Mouse (Mus musculus): ENCODE data around the gene Lrrn2.

Lrrn2 gene

GRCm38 (mm10) chr1:132880161-132881005 lies at the start of gene Lrrn2:
Gene Lrrn2, plus strand, starts transcription at chr1:132880273.
- DNase-seq = peak; percentile 84 to 87

- DNase-seq = no peak
Measured at GRCm38 (mm10) chr1:132831963-132832362, 48.1 kb upstream of the Lrrn2 start.

DNA sequence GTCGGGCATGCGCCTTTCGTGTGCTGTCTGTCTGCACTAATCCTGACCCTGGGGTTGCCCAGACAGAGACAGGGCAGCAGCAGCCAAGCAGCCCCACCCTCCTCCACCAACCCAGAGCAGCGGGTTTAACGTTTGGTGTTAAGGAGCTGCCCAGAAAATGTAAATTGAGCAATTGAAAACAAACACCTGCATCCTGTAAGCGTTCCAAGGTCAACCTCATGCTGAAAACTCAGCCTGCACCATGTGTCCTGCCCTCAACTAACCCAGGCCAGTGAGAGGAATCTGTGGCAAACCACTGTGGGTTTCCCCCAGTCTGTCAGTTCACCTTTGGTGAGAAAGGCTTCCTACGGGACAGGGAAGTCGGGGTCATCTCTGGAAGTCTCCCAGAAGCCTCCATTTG lies 46.0 kb upstream of the Lrrn2 start:
- DNase-seq = no peak

GRCm38 (mm10) chr1:132836895-132837294 lies 43.2 kb upstream of the Lrrn2 start:
- DNase-seq = no peak

GRCm38 (mm10) chr1:132837691-132838090 lies 42.4 kb upstream of the Lrrn2 start:
- no peak for DNase-seq

GRCm38 (mm10) chr1:132838371-132838770 lies 41.7 kb upstream of the Lrrn2 start:
- no peak for DNase-seq

GRCm38 (mm10) chr1:132843612-132844011 lies 36.5 kb upstream of the Lrrn2 start:
- DNase-seq = peak in 1 of 2 experiments; percentile 18

DNA sequence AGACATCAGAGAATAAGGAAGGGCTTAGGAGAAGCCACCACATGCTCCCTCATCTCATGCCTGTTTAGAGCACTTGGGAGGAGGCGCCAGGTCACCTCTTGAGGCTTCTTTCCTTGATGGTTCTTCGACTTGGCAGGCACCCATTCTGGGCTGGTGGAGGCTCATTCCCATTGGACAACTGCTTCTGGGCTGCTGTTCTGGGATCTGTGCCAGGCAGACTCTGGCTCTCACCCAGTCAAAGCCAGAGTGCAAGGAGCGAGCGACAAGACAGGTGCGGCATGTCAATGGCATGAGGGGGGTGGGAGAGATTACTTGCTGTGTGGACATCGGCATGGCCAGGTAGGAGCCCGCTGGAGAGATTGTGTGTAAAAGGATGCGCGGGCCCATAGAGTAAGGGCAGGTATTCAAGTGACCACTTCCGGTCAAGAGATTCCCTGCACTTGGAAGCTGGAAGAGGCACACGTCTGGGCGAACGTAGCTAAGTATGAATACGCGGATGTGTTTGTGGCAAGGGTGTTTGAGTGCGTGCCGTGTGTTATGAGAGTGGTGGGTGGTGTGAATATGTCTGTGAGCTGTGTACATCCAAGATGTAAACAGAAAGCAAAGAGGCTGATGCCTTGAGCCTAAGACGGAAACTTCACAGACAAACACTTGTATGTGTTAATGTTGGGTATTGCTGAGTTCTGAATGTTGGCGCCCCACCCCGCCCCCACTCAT lies 35.8 kb upstream of the Lrrn2 start:
- peak in 1 of 2 experiments; percentile 34 for DNase-seq

DNA sequence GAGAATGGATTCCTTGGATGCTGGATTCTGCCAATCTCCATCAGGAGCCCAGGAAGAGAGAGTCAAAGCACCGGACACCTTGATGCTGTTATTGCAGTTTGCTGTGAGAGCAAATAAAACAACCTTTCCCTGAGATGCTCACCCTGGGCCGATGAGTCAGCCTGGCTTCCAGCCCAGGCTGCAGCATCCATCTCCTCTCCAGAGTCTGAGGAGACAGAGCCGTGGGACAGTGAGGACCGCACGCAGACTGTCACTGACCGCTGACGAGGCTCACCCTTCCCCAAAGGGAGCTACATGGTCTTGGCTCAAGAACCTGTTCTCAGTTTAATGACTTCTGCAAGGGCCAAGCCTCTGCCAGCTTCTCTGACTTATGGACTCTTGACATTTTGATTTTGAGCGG lies 34.3 kb upstream of the Lrrn2 start:
- DNase-seq = peak; percentile 74 to 85

- DNase-seq = no peak
Measured at GRCm38 (mm10) chr1:132850809-132851208, 29.3 kb upstream of the Lrrn2 start.

- DNase-seq = no peak
Measured at GRCm38 (mm10) chr1:132851296-132851695, 28.8 kb upstream of the Lrrn2 start.

DNA sequence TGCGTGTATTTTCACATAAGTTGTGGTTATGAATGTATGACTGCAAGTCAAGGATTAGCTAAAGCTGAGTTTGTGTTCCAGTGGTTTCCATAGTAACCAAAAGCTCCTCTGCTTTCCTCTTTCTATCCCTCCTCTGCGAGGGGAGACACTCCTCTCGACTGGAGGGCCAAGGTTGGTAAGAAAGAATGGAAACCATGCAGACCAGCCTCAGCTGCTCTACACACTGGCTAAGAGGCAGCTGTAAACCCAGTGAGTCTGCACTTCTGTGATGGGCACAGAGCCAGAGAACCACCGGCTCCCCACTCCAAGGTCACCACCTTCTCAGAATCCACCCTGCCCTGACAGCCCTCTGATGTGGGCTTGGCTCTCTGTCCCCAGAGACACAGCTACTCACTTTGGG lies 28.3 kb upstream of the Lrrn2 start:
- DNase-seq = no peak

DNA sequence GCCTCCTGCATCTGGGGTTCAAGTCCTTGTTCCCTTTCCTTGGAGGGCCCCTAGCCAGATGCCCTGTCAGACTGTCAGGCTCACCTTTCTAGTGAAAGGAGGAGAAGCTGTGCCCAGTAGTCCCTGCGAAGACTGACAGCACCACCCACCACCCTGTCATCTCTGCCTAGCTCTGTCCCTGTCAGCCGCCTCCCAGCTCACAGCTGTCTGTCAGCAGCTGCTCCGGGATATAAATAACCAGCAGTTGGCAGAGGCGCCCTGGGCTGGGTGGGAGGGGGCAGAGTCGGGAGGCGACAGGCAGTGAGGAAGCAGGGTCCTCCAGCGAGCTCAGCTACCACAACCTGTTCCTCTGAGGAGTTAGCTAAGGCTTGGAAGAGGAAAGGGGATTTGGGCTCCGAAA lies 26.8 kb upstream of the Lrrn2 start:
- no peak for DNase-seq

DNA sequence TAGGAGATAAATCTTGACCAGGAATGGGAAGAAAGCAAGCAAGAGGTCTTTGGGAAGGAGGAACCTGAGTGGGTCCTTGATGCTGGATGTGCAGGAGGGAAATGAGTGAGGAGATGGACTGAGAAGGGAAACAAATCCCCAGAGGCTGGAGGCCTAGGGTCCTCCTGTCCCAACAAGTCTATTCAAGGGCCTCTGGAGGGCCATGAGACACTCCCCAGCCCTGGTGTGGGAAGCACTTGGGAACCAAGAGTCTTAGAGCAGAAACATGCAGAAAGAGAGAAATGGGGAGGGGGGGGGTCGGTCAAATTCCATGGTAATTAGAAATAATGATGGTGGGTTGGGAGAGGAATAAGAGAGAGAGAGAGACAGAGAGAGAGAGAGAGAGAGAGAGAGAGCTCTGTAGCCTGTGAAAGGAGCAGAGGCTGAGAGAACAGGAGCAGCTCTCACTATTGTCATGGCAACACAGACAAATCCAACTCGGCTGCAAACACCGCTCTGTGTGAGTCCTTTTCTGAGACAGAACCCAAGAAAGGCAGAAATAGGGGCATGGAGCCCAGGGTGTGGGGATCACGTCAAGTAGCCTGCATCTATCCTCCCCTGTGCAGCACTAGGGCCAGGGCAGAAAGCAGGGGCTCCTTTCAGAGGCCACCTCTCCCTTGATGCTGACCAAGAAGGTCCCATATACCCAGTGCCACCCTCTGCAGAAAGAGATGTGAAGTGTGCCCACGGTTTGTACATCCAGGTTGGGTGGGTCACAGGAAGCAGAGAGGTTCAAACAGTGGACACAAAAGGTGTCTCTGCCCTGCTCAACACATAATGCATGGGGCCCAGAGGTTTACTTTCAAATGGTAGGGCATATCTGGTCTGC lies 21.3 kb upstream of the Lrrn2 start:
- DNase-seq = no peak

DNA sequence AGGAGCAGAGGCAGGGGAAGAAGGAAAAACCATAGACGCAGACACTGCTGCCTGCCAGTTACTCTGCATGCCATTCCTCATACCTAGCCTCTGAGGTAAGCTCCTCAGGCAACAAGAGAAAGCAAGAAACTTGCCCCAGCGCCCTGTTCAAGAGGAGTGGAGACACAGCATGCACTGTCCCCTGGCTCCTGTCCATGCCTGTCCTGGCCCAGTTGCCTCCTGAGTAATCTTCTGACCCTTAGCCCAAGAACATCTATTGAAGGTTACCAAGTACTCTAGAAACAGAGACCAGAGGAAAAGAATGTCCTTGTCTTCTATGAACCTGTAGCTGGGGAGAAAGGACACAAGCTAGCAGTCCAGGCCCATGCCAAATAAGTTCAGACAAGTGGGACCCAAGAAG lies 15.9 kb upstream of the Lrrn2 start:
- DNase-seq = no peak

- DNase-seq = no peak
Measured at GRCm38 (mm10) chr1:132865585-132865984, 14.5 kb upstream of the Lrrn2 start.

- peak; percentile 38 to 60 for DNase-seq
Measured at GRCm38 (mm10) chr1:132870327-132870726, 9.7 kb upstream of the Lrrn2 start.

GRCm38 (mm10) chr1:132878951-132879610 lies 992 bp upstream of the Lrrn2 start:
- DNase-seq = no peak

DNA sequence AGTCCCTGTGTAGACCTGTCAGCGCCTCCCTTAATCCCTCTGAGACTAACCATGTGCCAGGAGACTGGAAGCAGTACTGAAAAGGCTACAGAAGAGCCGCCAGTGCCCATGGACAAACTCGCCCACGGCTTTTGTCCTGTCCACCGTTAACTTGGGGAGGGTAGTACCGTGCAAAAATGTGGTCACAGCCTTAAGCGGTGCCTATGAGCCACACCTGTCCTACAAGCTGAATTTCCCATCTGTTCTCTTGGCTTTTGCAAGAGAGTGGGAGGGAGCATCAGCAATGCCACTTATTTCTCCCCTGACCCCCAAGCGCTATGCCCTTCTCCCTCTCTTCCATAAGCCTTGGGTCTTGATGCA lies 292 bp upstream of the Lrrn2 start:
- DNase-seq = peak in 1 of 2 experiments; percentile 60

DNA sequence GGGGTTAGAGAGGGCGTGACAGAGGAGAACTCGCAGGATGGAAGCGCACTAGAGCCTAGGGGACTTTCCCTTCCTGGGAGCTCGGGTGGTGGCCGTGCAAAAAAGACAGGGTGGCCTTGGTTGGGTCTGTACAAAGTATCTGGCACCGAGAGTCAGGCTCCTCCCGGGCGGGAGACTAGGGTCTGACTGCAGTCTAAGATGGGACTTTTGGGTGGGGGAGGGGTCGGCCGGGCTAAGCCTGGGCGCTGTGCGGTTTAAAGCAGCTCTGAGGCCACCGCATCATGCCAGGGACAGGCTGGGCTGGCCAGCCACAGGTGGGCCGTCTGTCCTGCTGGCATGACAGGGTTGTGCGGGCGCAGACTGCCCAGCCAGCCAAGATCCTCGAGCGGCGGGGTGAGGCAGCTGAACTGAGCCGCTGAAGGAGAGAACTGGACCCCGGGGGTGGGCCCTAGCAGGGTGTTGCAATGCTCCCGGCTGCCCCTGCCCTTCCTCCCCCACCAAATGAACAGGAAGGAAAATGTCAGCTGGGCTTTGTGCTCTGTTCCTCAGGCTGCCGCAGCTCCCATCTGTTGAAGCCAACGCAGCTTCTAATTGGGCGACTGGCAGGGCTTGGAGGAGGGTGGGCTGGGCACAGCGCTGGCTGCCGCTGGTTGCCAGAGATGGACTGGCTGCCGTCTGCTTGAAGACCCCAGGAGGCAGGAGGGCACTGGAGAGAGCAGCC lies 1.1 kb downstream of the Lrrn2 start:
- peak; percentile 83 to 85 for DNase-seq

DNA sequence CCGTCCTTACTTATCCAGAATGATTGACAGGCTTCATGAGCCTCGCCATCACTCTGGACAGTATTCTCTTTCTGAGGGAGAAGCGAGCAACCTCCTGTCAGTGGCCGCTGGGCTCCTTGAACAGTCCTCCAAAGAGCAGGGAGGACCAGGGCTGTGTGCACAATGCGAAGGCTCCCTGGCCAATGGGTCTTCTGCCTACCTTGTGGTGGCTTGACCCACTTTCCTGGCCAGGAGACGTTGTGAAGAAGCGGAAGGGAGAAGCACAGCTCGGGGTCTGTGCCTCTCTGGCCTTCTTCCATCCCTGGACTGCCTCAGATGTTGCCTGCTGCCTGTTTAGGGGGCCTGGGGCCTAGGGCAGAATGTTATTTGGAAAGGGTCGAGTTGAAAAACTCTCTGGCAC lies 1.8 kb downstream of the Lrrn2 start:
- DNase-seq = peak; percentile 63 to 66

GRCm38 (mm10) chr1:132885701-132886100 lies 5.6 kb downstream of the Lrrn2 start:
- peak in 1 of 2 experiments; percentile 67 for DNase-seq
